Mouse (Mus musculus) kidney, embryonic 15.5 days (tissue): ENCODE results near the gene Pacrg. TPM values are rescaled to one million over a fixed set of nuclear protein-coding genes. Genes with fewer than 3 reads are reported as not detected.

Experiments used
- ATAC-seq: fragments of 200-750 bp; cut with Nextera tagmentation; replicated peaks from 2 replicates; pipeline ENCODE4 v1.8.0; 2017; ENCODE audit warnings: moderate TSS enrichment; ENCODE audit not compliant: low FRiP score
- H3K27ac ChIP-seq: fragments of 300-500 bp; sonication (generic); 2 replicates; pipeline ENCODE4 v1.5.1; 2015; ENCODE audit warnings: mild to moderate bottlenecking, inconsistent platforms
- H3K27me3 ChIP-seq: fragments of 300-500 bp; sonication (generic); 2 replicates; pipeline ENCODE4 v1.6.1; 2015; ENCODE audit warnings: inconsistent platforms
- H3K36me3 ChIP-seq: fragments of 300-500 bp; sonication (generic); 2 replicates; pipeline ENCODE4 v1.6.1; 2015; ENCODE audit warnings: inconsistent platforms
- H3K4me1 ChIP-seq: fragments of 300-500 bp; sonication (generic); 2 replicates; pipeline ENCODE4 v1.6.1; 2015; ENCODE audit warnings: inconsistent platforms
- H3K4me2 ChIP-seq: fragments of 300-500 bp; sonication (generic); 2 replicates; pipeline ENCODE4 v1.6.1; 2015; ENCODE audit warnings: moderate library complexity, mild to moderate bottlenecking, inconsistent platforms
- H3K4me3 ChIP-seq: fragments of 300-500 bp; sonication (generic); replicated peaks from 2 replicates; pipeline ENCODE4 v1.5.1; 2015; ENCODE audit warnings: mild to moderate bottlenecking, inconsistent platforms
- H3K9ac ChIP-seq: fragments of 300-500 bp; sonication (generic); 2 replicates; pipeline ENCODE4 v1.6.1; 2015; ENCODE audit warnings: mild to moderate bottlenecking, inconsistent platforms
- H3K9me3 ChIP-seq: fragments of 300-500 bp; sonication (generic); replicated peaks from 2 replicates; pipeline ENCODE4 v1.6.1; 2016; ENCODE audit warnings: inconsistent platforms
- WGBS: fragments of 180-500 bp; shearing (Covaris S2); methylation state at CpG from one replicate; pipeline ENCODE4 v1.1.7; 2015; ENCODE audit warnings: mixed read lengths; 5-methylcytosine and 5-hydroxymethylcytosine counted together
- polyA plus RNA-seq: library from polyadenylated mRNA; unstranded; fragments of >200 nt; fragmentation: Nextera tagmentation; extraction: Ambion mirVana; gene quantifications from 2 replicates; pipeline ENCODE4 v1.2.1, GENCODE M21; 2015

Gene Pacrg
- polyA plus RNA-seq, 1 experiment from 2014 or later = 3.6 TPM

DNA sequence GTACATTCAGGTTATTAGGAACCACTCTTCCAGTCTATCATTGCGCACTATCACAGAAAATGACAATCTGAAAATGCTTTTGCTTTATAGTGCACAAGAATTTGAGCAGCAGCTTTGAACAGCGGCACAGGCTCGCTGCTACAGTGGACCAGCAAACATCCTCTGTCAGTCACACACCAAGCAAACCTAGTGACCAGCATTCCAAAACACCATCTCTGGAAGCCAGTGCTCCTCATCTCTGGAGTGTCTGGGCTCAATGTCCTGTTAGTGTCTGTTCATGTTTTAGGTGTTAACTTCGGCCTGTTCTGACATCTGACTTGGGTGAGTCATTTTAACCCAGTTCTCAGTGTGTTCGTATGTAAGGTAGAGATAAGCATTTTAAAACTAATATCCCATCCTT, 275.9 kb downstream of the Pacrg start:
- 93% methylated on average over 5 of the region's 5 CpGs for WGBS
- no peaks in the 10 kb centered on the region for H3K4me1 ChIP-seq
- no peak for ATAC-seq
- H3K27ac ChIP-seq = no peak overlapping the region
- no peaks in the 10 kb centered on the region for H3K36me3 ChIP-seq
- H3K4me2 ChIP-seq = no peak overlapping the region
- H3K9ac ChIP-seq = no peak overlapping the region
- H3K9me3 ChIP-seq = no peaks in the 10 kb centered on the region
- no peak overlapping the region for H3K4me3 ChIP-seq
- H3K27me3 ChIP-seq = no peaks in the 10 kb centered on the region

DNA sequence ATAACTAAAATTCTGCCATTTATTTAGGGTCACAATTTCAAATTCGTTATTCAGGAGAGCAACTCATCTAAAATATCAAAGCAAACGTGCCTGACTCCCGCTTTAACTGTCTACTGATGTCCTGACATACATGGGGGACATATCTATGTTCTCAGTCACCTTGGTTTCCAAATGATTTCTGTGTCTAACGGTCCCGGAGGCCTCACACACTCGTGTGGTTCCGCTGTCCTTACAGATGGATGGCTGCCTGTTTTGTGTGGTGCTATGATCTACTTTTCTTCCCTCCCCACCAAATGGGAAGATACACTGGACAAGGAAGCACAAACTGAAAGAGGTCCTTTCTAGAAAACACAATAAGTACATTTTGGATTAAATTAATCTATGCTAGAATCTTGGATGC, 277.2 kb downstream of the Pacrg start:
- no peak for ATAC-seq
- Histone ChIP-seq H3K4me3 (no peak overlapping the region), H3K9ac (no peak overlapping the region), H3K4me1 (no peaks in the 10 kb centered on the region), H3K27ac (no peak overlapping the region), H3K9me3 (no peaks in the 10 kb centered on the region), H3K27me3 (no peaks in the 10 kb centered on the region), H3K4me2 (no peak overlapping the region), H3K36me3 (no peaks in the 10 kb centered on the region)
- WGBS = 87% methylated on average over 7 of the region's 7 CpGs

DNA sequence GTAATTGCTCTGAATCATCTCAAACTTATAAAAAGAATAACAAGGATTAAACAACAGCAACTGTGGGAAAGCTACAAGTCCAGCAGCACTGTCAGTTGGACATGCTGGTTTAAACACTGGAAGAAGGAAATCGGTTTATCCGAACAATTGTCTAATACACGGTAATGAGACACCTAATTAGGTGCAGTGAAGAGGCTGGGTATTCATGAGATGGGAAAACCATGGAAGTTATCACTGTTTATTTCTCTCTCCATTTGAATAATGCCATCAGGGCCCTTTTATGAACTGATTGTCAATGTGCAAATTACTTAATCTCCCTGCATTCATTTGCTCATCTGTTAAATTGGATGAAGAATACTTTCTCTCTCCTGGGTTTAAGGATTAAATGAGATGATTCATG, 280.1 kb downstream of the Pacrg start:
- H3K27ac ChIP-seq = no peak overlapping the region
- H3K4me3 ChIP-seq = no peak overlapping the region
- no peak overlapping the region for H3K9ac ChIP-seq
- H3K36me3 ChIP-seq = no peaks in the 10 kb centered on the region
- no peaks in the 10 kb centered on the region for H3K4me1 ChIP-seq
- no peaks in the 10 kb centered on the region for H3K9me3 ChIP-seq
- ATAC-seq = no peak
- no peaks in the 10 kb centered on the region for H3K27me3 ChIP-seq
- H3K4me2 ChIP-seq = no peak overlapping the region
- 91% methylated on average over 3 of the region's 3 CpGs for WGBS

DNA sequence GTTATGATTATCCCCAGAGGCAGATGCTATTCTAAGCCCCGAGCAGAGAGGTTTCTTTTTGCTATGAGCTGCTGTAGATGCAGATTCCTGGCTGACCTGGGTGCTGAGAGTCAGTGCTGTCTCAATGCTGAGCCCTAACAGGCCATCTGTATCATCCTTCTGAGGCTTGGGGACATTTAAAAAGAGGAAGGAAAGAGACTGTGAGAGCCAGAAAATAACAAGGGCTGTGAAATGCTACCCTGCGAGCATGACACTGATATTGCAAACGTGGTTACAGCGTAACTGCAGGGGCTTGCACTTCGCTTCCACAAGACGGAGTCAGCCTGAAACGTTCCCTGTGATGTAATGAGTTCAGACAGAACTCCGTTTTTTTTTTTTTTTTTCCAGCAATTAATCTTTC, 281.4 kb downstream of the Pacrg start:
- H3K4me1 ChIP-seq = no peaks in the 10 kb centered on the region
- H3K4me3 ChIP-seq = no peak overlapping the region
- no peaks in the 10 kb centered on the region for H3K27me3 ChIP-seq
- H3K36me3 ChIP-seq = no peaks in the 10 kb centered on the region
- no peak overlapping the region for H3K4me2 ChIP-seq
- no peak for ATAC-seq
- 56% methylated on average over 8 of the region's 8 CpGs for WGBS
- no peak overlapping the region for H3K27ac ChIP-seq
- no peaks in the 10 kb centered on the region for H3K9me3 ChIP-seq
- no peak overlapping the region for H3K9ac ChIP-seq

DNA sequence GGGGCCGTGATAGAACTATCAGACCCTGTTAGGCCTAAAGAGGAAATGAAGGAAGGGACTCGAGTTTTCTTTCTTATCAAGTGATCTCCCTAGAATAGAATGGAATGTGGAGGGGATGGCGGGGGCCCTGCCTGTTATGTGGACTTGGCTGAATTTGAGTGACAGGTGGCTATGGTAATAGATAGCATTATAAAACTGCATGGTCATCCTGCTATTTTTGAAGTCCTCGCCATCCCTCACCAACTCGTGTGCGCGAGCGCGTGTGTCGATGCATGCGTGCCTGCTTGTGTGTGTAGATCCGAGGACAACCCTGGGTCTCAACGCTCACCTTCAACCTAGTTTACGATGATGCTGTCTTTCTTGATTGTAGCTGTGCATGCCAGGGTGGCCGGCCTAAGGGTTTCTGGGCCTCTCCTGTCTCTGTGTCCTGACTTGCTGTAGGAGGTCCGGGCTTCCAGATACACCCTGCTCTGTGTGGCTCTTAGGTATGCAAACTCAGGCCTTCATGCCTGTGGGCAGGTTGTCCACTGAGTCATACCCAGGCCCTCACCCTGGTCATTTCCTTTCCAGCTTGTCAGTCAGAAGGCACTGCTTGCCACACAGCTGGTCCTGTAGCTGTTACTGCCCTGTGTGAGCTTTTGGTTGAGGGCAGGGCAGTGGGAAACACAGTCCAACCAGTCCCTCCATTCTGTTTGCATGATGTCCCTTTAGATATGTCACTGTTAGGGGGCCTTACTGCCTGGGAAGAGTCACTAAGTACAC, 287.6 kb downstream of the Pacrg start:
- no peaks in the 10 kb centered on the region for H3K36me3 ChIP-seq
- no peak overlapping the region for H3K27ac ChIP-seq
- H3K4me2 ChIP-seq = no peak overlapping the region
- H3K4me3 ChIP-seq = no peak overlapping the region
- no peak overlapping the region for H3K9ac ChIP-seq
- WGBS = 86% methylated on average over 16 of the region's 16 CpGs
- no peaks in the 10 kb centered on the region for H3K27me3 ChIP-seq
- no peaks in the 10 kb centered on the region for H3K9me3 ChIP-seq
- H3K4me1 ChIP-seq = no peaks in the 10 kb centered on the region
- no peak for ATAC-seq

DNA sequence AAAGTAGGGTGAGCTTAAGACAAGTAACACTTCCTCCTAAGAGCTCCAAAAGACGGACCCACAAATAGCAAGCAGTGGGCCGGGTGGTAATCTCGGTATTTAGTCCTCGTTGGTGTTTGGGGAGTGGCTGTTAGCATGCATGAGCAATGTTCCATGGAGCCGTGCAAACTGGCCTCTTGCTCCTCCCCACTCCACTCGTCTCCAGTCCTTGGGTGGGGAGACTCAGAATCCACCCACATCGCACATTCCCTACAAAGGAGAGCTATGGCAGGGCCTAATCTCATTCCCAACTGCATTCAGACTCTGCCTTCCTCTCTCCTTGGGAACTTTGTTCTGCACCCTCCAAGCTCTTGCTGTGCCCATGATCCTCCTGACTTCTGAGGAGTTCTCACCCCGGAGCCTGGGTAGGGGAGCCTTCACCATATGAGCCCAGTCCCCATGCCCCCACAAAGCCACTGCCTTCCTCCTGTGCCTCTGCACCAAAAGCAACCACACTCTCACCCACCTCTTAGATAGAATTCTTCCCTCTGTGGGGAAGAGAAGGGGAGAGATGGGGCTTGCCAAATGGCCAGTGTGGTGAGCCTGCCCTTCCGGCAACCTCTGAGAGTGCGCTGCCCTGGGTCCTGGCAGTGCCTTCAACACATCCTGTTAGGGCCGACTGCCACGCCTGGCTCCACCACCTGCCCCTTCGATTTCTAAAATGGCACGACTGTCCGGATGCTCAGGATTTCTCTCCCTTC, 289.2 kb downstream of the Pacrg start:
- no peaks in the 10 kb centered on the region for H3K36me3 ChIP-seq
- ATAC-seq = no peak
- H3K27me3 ChIP-seq = no peaks in the 10 kb centered on the region
- no peak overlapping the region for H3K27ac ChIP-seq
- no peak overlapping the region for H3K4me3 ChIP-seq
- H3K9me3 ChIP-seq = no peaks in the 10 kb centered on the region
- no peaks in the 10 kb centered on the region for H3K4me1 ChIP-seq
- H3K4me2 ChIP-seq = no peak overlapping the region
- WGBS = 62% methylated on average over 15 of the region's 15 CpGs
- H3K9ac ChIP-seq = no peak overlapping the region

DNA sequence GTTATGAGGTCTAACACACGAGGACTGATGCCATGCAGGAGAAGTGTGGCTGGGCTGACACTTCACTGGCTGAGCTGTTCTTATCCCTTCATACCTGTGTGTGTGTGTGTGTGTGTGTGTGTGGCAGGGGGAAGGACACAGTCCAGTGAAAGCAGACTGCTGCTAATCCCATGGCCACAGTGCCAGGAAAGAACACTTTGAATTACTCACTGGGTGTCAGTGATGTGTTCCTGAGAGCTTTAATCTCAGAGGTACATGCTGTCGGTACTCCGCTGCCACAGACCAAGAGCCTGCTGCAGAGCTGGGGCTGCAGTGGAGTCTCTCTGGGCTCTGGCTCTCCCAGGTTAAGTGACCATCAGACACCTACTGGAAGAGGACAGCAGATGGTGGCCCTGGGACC, 290.3 kb downstream of the Pacrg start:
- Histone ChIP-seq H3K9ac (no peak overlapping the region), H3K36me3 (no peaks in the 10 kb centered on the region), H3K4me2 (no peak overlapping the region), H3K4me3 (no peak overlapping the region), H3K27ac (no peak overlapping the region), H3K4me1 (no peaks in the 10 kb centered on the region), H3K9me3 (no peaks in the 10 kb centered on the region), H3K27me3 (no peaks in the 10 kb centered on the region)
- WGBS = 70% methylated on average over 3 of the region's 3 CpGs
- no peak for ATAC-seq

DNA sequence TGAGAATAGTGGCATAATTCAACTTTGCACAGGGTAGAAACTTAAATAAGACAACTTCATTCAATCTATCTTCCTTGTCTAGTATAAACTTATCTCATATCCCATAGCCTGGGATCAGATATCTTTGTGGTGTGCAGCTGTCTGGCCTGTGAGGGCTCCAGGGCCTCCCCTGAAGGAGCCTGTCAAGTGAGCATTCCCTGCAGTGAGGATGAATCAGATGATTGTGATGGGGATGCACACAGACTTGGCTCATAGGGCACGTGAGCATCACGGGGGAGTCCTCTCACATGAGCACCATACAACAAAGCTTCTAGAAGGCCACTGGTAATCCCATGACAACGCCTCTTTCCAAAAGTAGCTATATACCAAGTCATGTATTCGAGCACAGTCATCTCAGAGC, 291.1 kb downstream of the Pacrg start:
- Histone ChIP-seq H3K4me1 (no peaks in the 10 kb centered on the region), H3K36me3 (no peaks in the 10 kb centered on the region), H3K27me3 (no peaks in the 10 kb centered on the region), H3K4me2 (no peak overlapping the region), H3K27ac (no peak overlapping the region), H3K9me3 (no peaks in the 10 kb centered on the region), H3K4me3 (no peak overlapping the region), H3K9ac (no peak overlapping the region)
- ATAC-seq = no peak
- WGBS = 90% methylated on average over 4 of the region's 4 CpGs

DNA sequence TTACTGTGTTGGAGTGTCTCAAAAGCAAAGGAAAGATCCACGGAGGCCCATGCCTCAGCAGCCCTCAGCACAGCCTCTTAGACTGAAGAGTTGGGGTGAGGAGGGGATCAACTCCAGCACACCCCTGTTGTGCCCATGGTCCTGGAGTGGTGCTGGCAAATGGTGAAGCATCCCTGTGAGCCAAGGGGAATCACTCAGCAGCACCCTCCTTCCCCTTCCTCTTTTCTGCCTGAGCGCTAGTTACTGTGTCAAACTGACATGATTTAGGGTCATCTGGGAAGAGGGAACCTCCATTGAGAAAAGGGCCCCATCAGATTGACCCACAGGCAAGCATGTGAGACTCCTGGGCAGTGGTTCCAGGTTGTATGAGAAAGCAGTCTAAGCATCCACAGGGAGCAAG, 299.3 kb downstream of the Pacrg start:
- H3K4me2 ChIP-seq = no peak overlapping the region
- WGBS = 85% methylated on average over 2 of the region's 2 CpGs
- no peaks in the 10 kb centered on the region for H3K9me3 ChIP-seq
- H3K4me1 ChIP-seq = no peaks in the 10 kb centered on the region
- H3K27me3 ChIP-seq = no peaks in the 10 kb centered on the region
- ATAC-seq = no peak
- no peak overlapping the region for H3K9ac ChIP-seq
- no peak overlapping the region for H3K4me3 ChIP-seq
- no peak overlapping the region for H3K27ac ChIP-seq
- no peaks in the 10 kb centered on the region for H3K36me3 ChIP-seq

DNA sequence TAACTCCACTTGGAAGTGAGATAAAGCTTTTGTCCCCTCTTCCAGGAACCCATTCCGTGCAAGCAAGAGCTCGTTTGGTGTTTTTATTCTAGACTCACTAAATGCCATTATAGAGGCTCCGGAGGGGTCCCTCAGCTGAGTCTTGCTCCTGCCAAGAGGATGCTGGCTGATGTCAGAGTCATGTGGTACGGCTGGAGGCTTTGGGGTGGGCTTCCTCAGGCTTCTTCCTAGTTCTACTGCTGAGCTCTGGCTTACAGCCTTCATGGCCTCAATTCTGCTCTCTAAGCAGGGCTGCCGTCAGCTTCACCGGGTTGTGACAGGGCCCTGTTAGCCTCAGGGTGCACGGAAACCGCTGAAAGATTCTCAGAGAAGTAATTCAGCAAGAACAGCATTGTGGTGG, 305.9 kb downstream of the Pacrg start:
- no peaks in the 10 kb centered on the region for H3K36me3 ChIP-seq
- H3K9me3 ChIP-seq = no peaks in the 10 kb centered on the region
- H3K4me3 ChIP-seq = no peak overlapping the region
- ATAC-seq = no peak
- no peak overlapping the region for H3K9ac ChIP-seq
- 66% methylated on average over 8 of the region's 8 CpGs for WGBS
- H3K27ac ChIP-seq = no peak overlapping the region
- no peaks in the 10 kb centered on the region for H3K4me1 ChIP-seq
- H3K4me2 ChIP-seq = no peak overlapping the region
- H3K27me3 ChIP-seq = peaks cover 4% of the 10 kb centered on the region; the same call in 1 of the 2 replicates

DNA sequence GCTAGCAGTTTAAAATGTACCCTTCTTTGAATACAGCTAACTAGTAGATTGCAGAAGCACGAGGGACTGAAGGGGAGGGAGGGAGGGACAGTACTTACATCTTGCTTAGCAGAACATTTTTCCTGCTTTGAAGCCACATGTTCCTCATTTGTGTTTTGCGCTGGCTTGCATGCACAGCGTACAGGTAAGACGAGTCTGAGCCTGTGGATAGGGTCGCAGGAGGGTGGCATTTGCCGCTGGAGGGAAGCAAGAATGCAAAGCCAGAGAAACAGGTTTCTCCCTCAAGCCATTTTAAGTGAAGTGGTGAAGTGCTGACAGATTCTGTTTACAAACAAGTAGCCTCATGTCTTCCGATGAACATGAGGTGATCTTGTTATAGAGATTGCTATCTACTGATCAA, 306.6 kb downstream of the Pacrg start:
- Histone ChIP-seq H3K9ac (no peak overlapping the region), H3K36me3 (no peaks in the 10 kb centered on the region), H3K27ac (no peak overlapping the region), H3K4me3 (no peak overlapping the region), H3K4me1 (no peaks in the 10 kb centered on the region), H3K9me3 (no peaks in the 10 kb centered on the region), H3K27me3 (peaks cover 4% of the 10 kb centered on the region; the same call in 1 of the 2 replicates), H3K4me2 (no peak overlapping the region)
- 71% methylated on average over 7 of the region's 7 CpGs for WGBS
- ATAC-seq = no peak

DNA sequence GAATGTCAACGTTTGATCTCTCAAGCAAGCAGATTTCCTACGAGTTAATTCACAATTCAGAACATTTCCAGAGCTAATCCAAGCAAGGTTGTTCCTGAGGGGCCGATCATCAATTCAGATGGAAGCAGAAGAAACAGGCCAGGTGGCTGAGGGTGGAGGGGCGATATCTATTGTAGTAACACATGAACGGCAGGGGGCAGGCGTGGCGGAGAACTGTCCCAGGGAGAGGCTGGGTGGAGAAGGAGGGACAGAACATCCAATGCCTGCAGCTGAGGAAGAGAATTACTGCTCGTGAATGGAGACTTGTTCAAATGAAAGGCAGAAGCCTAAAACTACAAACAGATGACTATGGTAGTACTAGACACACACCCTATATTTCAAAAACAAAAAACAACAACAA, 309.1 kb downstream of the Pacrg start:
- no peak for ATAC-seq

More for the DNA sequence above, 309.1 kb downstream of the Pacrg start:
- Histone ChIP-seq H3K9ac (no peak overlapping the region), H3K36me3 (no peaks in the 10 kb centered on the region), H3K4me1 (no peaks in the 10 kb centered on the region), H3K27me3 (peaks cover 4% of the 10 kb centered on the region; the same call in 1 of the 2 replicates), H3K9me3 (no peaks in the 10 kb centered on the region), H3K27ac (no peak overlapping the region), H3K4me2 (no peak overlapping the region), H3K4me3 (no peak overlapping the region)
- WGBS = 33% methylated on average over 8 of the region's 8 CpGs
